ENCODE assay signal across 16 mouse cellular contexts in the genomic region with DNA sequence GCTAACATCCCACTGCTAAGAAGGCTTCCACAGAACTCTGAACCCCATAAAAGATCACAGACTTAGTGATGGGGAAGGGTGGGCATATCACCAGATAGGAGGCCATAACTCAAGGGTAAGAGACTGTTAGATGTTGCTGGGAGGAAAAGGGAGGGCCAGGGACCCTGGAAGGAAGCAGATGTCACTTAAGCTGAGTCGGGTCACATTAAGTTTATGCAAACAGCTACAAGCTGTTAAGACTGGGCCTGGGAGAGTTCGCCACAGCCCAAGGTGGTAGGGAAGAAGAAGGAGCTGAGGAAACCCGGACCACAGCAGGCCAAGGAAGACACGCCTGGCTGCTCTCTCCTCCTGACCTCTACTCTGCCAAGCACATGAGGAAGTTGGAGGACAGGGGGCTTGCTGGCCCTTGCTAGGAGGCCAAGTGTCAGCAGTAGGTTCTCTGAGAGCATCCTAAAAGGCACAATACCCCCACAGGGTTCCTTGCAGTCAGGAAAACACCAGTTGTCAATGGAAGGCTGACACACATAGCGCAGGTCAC. TPM values are rescaled to one million over a fixed set of nuclear protein-coding genes. Genes with fewer than 3 reads are reported as not detected.
A peak's percentile ranks its signal among the peaks of the same experiment; 100 is the strongest.
DNase-seq lines count a peak whose midpoint lies in the region; ATAC-seq and TF ChIP-seq lines count a peak whose summit lies in the region.
"Had no signal": no experiment of that assay in that cellular context is flagged by ENCODE, and none has a peak within 500 bp of the region (broad histone marks: within the 10 kb centered on the region; RNA-seq: fewer than 3 reads in every experiment).

No protein-coding gene starts in this region.

- no peaks in the 10 kb centered on the region; the same call in 1 of the 2 replicates for H3K9me3 ChIP-seq in liver, postnatal 0 days (ENCODE audit: low read length)
- 0 out of 2 replicates have a peak, but pooled peaks cover 5% of the 10 kb centered on the region for H3K9me3 ChIP-seq in intestine, embryonic 16.5 days (ENCODE audit: control insufficient read depth, low read length)
- peaks cover 9% of the 10 kb centered on the region; the same call in 1 of the 2 replicates for H3K9me3 ChIP-seq in hindbrain, embryonic 10.5 days
- H3K9me3 ChIP-seq: limb, embryonic 10.5 days had no signal

- WGBS in liver, postnatal 0 days (ENCODE audit: insufficient replicate concordance) = 50% methylated on average over 5 of the region's 5 CpGs
- 55% methylated on average over 5 of the region's 5 CpGs for WGBS in intestine, embryonic 16.5 days
- 60% methylated on average over 5 of the region's 5 CpGs for WGBS in hindbrain, embryonic 10.5 days

- H3K9ac ChIP-seq in liver, postnatal 0 days (replicated peaks) = no peak overlapping the region
- H3K9ac ChIP-seq in intestine, embryonic 16.5 days (ENCODE audit: low read depth, low read length) = 0 out of 2 replicates have a peak overlapping the region, but pooled peaks have one; percentile 49
- H3K9ac ChIP-seq: forebrain, embryonic 13.5 days; hindbrain, embryonic 12.5 days; liver, embryonic 12.5 days; neural tube, embryonic 12.5 days had no signal

- H3K36me3 ChIP-seq in liver, postnatal 0 days (replicated peaks; ENCODE audit: insufficient read depth, low read length) = peaks cover 29% of the 10 kb centered on the region
- H3K36me3 ChIP-seq in intestine, embryonic 16.5 days (ENCODE audit: control insufficient read depth, insufficient read depth, low read length) = peaks cover 15% of the 10 kb centered on the region
- peaks cover 27% of the 10 kb centered on the region for H3K36me3 ChIP-seq in hindbrain, embryonic 10.5 days

- DNase-seq in gastrocnemius, adult 2 months = peak; percentile 10
- no peak for DNase-seq in gastrocnemius, postnatal 14 days
- no peak for DNase-seq in liver, postnatal 0 days
- no peak for DNase-seq in liver
- peak; percentile 42 for DNase-seq in kidney, postnatal 10 days
- DNase-seq in yolk sac, embryonic 10.5 days (ENCODE audit: low spot score) = no peak
- DNase-seq in hindbrain, embryonic 10.5 days (ENCODE audit: low spot score) = no peak
- DNase-seq: cerebellum, adult 9-11 months; spleen, adult 18-20 months had no signal

- H3K4me3 ChIP-seq in gastrocnemius, adult 2 months = no peak overlapping the region
- H3K4me3 ChIP-seq in liver, postnatal 0 days (ENCODE audit: low read depth, low read length) = no peak overlapping the region
- no peak overlapping the region for H3K4me3 ChIP-seq in intestine, embryonic 16.5 days (ENCODE audit: low read length)
- no peak overlapping the region for H3K4me3 ChIP-seq in hindbrain, embryonic 10.5 days
- H3K4me3 ChIP-seq: forebrain, embryonic 13.5 days; hindbrain, embryonic 12.5 days; left cerebral cortex, adult 2 months; limb, embryonic 10.5 days; liver, embryonic 12.5 days; neural tube, embryonic 12.5 days had no signal

- TF ChIP-seq CTCF in gastrocnemius, adult 2 months (IDR thresholded peaks at IDR 0.05) = no peak
- no peak for TF ChIP-seq CTCF in liver, postnatal 0 days (IDR thresholded peaks at IDR 0.05; ENCODE audit: low read depth)

- ATAC-seq in liver, postnatal 0 days = no peak
- ATAC-seq in intestine, embryonic 16.5 days = no peak
- ATAC-seq: forebrain, embryonic 13.5 days; liver, embryonic 12.5 days had no signal

- peaks cover 56% of the 10 kb centered on the region for H3K4me1 ChIP-seq in liver, postnatal 0 days (ENCODE audit: insufficient read depth)
- H3K4me1 ChIP-seq in intestine, embryonic 16.5 days (ENCODE audit: control insufficient read depth, insufficient read depth, low read length) = peaks cover 58% of the 10 kb centered on the region
- peaks cover 41% of the 10 kb centered on the region for H3K4me1 ChIP-seq in hindbrain, embryonic 10.5 days (replicated peaks)

- no peak for TF ChIP-seq EP300 in liver, postnatal 0 days (IDR thresholded peaks at IDR 0.05; ENCODE audit: low read depth)

- no peak overlapping the region for H3K4me2 ChIP-seq in liver, postnatal 0 days (ENCODE audit: low read depth, low read length)
- H3K4me2 ChIP-seq in intestine, embryonic 16.5 days (ENCODE audit: low read depth, low read length) = no peak overlapping the region
- H3K4me2 ChIP-seq: forebrain, embryonic 13.5 days; hindbrain, embryonic 12.5 days; liver, embryonic 12.5 days; neural tube, embryonic 12.5 days had no signal

- H3K27ac ChIP-seq in gastrocnemius, adult 2 months = peak overlapping the region; percentile 41; the same call in 1 of the 2 replicates
- H3K27ac ChIP-seq in liver, postnatal 0 days (ENCODE audit: low read depth) = peak overlapping the region; percentile 7; the same call in 1 of the 2 replicates
- 0 out of 2 replicates have a peak overlapping the region, but pooled peaks have one; percentile 33 for H3K27ac ChIP-seq in intestine, embryonic 16.5 days (ENCODE audit: low read length)
- no peak overlapping the region for H3K27ac ChIP-seq in hindbrain, embryonic 10.5 days
- H3K27ac ChIP-seq: forebrain, embryonic 13.5 days; hindbrain, embryonic 12.5 days; left cerebral cortex, adult 2 months; limb, embryonic 10.5 days; liver, embryonic 12.5 days; neural tube, embryonic 12.5 days had no signal

- H3K27me3 ChIP-seq in liver, postnatal 0 days (ENCODE audit: insufficient read depth, low read length) = no peaks in the 10 kb centered on the region
- no peaks in the 10 kb centered on the region for H3K27me3 ChIP-seq in intestine, embryonic 16.5 days (replicated peaks; ENCODE audit: control insufficient read depth, insufficient read depth, low read length)
- H3K27me3 ChIP-seq in hindbrain, embryonic 10.5 days (ENCODE audit: insufficient read depth, poor library complexity, severe bottlenecking) = no peaks in the 10 kb centered on the region; the same call in 1 of the 2 replicates
- H3K27me3 ChIP-seq: forebrain, embryonic 13.5 days; hindbrain, embryonic 12.5 days; liver, embryonic 12.5 days; neural tube, embryonic 12.5 days had no signal

- intact Hi-C loops in gastrocnemius, adult 2 months (cut with DNase I) = no loop called here
- intact Hi-C loops in gastrocnemius, postnatal 14 days (cut with DNase I; ENCODE audit: low total_unique reads) = no loop called here

RNA-seq across cellular contexts. Expression of gene Per2, which starts 7.5 kb away (rescaled TPM):
- 10 to 100 TPM in 1 of 2 experiments, 1 to 10 TPM in 1; 3.9 to 10.8 TPM for total RNA-seq in gastrocnemius, adult 2 months (2021)
- 1 to 10 TPM; 2.9 to 9.2 TPM for total RNA-seq in gastrocnemius, postnatal 14 days (2021)
- polyA plus RNA-seq in liver, postnatal 0 days (2015; fragmentation: Nextera tagmentation; extraction: Ambion mirVana) = 2.4 and 2.5 TPM in 2 replicates
- polyA plus RNA-seq in intestine, embryonic 16.5 days (2015; fragmentation: Nextera tagmentation; extraction: Ambion mirVana) = 8.9 and 11.7 TPM in 2 replicates
- polyA plus RNA-seq in hindbrain, embryonic 10.5 days (2016; fragmentation: Nextera tagmentation; extraction: Ambion mirVana) = 1.9 and 2.4 TPM in 2 replicates

RNA-seq across cellular contexts. Expression of gene Hes6, which starts 37.8 kb away (rescaled TPM):
- 1 to 10 TPM; 4.4 to 7.9 TPM for total RNA-seq in gastrocnemius, adult 2 months (2021)
- total RNA-seq in gastrocnemius, postnatal 14 days (2021) = 10 to 100 TPM; 13.6 to 15.2 TPM
- polyA plus RNA-seq in liver, postnatal 0 days (2015; fragmentation: Nextera tagmentation; extraction: Ambion mirVana) = 33.1 and 35.0 TPM in 2 replicates
- 98.7 and 105 TPM in 2 replicates for polyA plus RNA-seq in intestine, embryonic 16.5 days (2015; fragmentation: Nextera tagmentation; extraction: Ambion mirVana)
- polyA plus RNA-seq in hindbrain, embryonic 10.5 days (2016; fragmentation: Nextera tagmentation; extraction: Ambion mirVana) = 285 and 401 TPM in 2 replicates

RNA-seq across cellular contexts. Expression of gene Traf3ip1, which starts 42.8 kb away (rescaled TPM):
- total RNA-seq in gastrocnemius, adult 2 months (2021) = 1 to 10 TPM; 3.3 to 4.1 TPM
- total RNA-seq in gastrocnemius, postnatal 14 days (2021) = 1 to 10 TPM; 3.2 to 3.3 TPM
- 2.2 and 2.5 TPM in 2 replicates for polyA plus RNA-seq in liver, postnatal 0 days (2015; fragmentation: Nextera tagmentation; extraction: Ambion mirVana)
- polyA plus RNA-seq in intestine, embryonic 16.5 days (2015; fragmentation: Nextera tagmentation; extraction: Ambion mirVana) = 6.2 and 6.7 TPM in 2 replicates
- polyA plus RNA-seq in hindbrain, embryonic 10.5 days (2016; fragmentation: Nextera tagmentation; extraction: Ambion mirVana) = 9.3 and 11.0 TPM in 2 replicates

RNA-seq across cellular contexts. Expression of gene Ilkap, which starts 53.0 kb away (rescaled TPM):
- total RNA-seq in gastrocnemius, adult 2 months (2021) = 10 to 100 TPM; 38.3 to 44.6 TPM
- total RNA-seq in gastrocnemius, postnatal 14 days (2021) = 10 to 100 TPM; 32.1 to 33.4 TPM
- 40.3 and 42.8 TPM in 2 replicates for polyA plus RNA-seq in liver, postnatal 0 days (2015; fragmentation: Nextera tagmentation; extraction: Ambion mirVana)
- polyA plus RNA-seq in intestine, embryonic 16.5 days (2015; fragmentation: Nextera tagmentation; extraction: Ambion mirVana) = 102 and 112 TPM in 2 replicates
- 165 and 173 TPM in 2 replicates for polyA plus RNA-seq in hindbrain, embryonic 10.5 days (2016; fragmentation: Nextera tagmentation; extraction: Ambion mirVana)

Comparison
In these comparisons a context has a peak if more than half of its experiments do, and no peak if none do; other contexts are left out.
1. DNase-seq: peak in gastrocnemius, adult 2 months (single experiment) and kidney, postnatal 10 days (single experiment); none in gastrocnemius, postnatal 14 days (single experiment), liver, postnatal 0 days (single experiment), liver (single experiment), yolk sac, embryonic 10.5 days (single experiment) and hindbrain, embryonic 10.5 days (single experiment).